Mouse (Mus musculus) liver, postnatal 0 days (tissue): ENCODE results near the gene Scel.

Experiments used
- CTCF ChIP-seq: sonication (generic); IDR thresholded peaks from 2 replicates; pipeline ENCODE4 v1.5.1; 2016; ENCODE audit warnings: antibody characterized with exemption, low read depth
- EP300 ChIP-seq: IDR thresholded peaks from 2 replicates; pipeline ENCODE4 v1.6.1; 2016; ENCODE audit warnings: antibody characterized with exemption, low read depth, mild to moderate bottlenecking

DNA sequence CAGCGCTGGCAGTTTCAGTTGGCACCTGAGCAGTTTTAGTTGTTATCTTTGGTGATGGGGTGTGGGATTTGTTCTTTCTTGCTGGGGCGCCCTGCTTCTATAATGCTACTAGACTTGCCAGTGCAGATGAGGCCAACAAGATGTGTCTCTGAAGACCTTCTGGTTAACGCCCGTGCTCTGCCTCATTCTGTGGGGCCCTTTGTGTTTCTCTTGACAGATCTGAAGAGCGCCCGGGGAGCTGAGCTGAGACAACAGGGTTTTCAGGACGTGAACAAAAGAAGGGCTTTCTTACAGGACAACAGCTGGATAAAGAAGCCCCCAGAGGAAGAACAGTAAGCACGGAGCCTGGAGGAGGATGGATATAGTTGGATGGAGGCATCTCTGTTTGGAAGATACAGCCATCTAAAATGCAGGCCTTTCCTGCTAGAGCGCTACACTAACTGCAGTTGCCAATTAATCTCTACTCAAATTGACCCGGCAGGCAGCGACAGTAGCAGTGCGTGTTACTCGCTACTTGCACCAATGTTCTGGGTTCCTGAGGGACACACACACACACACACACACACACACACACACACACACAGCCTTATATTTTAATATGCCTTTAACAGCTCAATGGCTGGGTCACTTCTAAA lies 16.7 kb downstream of the Scel start:
- no peak for TF ChIP-seq CTCF
- no peak for TF ChIP-seq EP300
